ENCODE assay signal across 8 mouse cellular contexts in genomic region chr5:146584478-146585306, GRCm38 (mm10). TPM values are rescaled to one million over a fixed set of nuclear protein-coding genes. Genes with fewer than 3 reads are reported as not detected.
DNase-seq lines count a peak whose midpoint lies in the region; ATAC-seq and TF ChIP-seq lines count a peak whose summit lies in the region.

TSS of gene Gpr12 (minus strand) at chr5:146585239.

- H3K9me3 ChIP-seq in heart, postnatal 0 days (replicated peaks; ENCODE audit: control insufficient read depth, low read length) = no peaks in the 10 kb centered on the region
- H3K9me3 ChIP-seq in forebrain, postnatal 0 days (ENCODE audit: low read length) = no peaks in the 10 kb centered on the region
- H3K9me3 ChIP-seq in midbrain, embryonic 16.5 days (replicated peaks; ENCODE audit: control insufficient read depth, low read length, poor library complexity, severe bottlenecking) = no peaks in the 10 kb centered on the region

- intact Hi-C loops in heart, postnatal 36 days (cut with DNase I) = no loop called here

- DNase-seq in heart, postnatal 0 days (ENCODE audit: low spot score) = no peak
- DNase-seq in heart, postnatal 36 days = no peak
- DNase-seq in brain, embryonic 14.5 days (ENCODE audit: low read depth) = peak; percentile 79
- DNase-seq in forebrain, postnatal 0 days = peak; percentile 86
- peak; percentile 40 to 48 for DNase-seq in layer of hippocampus, postnatal 36 days
- no peak for DNase-seq in adrenal gland, postnatal 36 days

- no peak within 1 kb of the TSS for H3K9ac ChIP-seq in heart, postnatal 0 days (replicated peaks; ENCODE audit: low read depth, low read length)
- peak within 1 kb of the TSS; percentile 91 for H3K9ac ChIP-seq in forebrain, postnatal 0 days
- peak within 1 kb of the TSS; percentile 86 for H3K9ac ChIP-seq in midbrain, embryonic 16.5 days (ENCODE audit: low read depth, low read length)

- peak within 1 kb of the TSS; percentile 50 for H3K4me3 ChIP-seq in heart, postnatal 0 days (ENCODE audit: low read depth, low read length)
- peak within 1 kb of the TSS; percentile 78 for H3K4me3 ChIP-seq in forebrain, postnatal 0 days (ENCODE audit: low read depth, low read length)
- peak within 1 kb of the TSS; percentile 74 for H3K4me3 ChIP-seq in midbrain, embryonic 16.5 days (ENCODE audit: low read depth, low read length)

- H3K27me3 ChIP-seq in heart, postnatal 0 days (ENCODE audit: control insufficient read depth, insufficient read depth, low read length) = peaks cover 39% of the 10 kb centered on the region
- H3K27me3 ChIP-seq in forebrain, postnatal 0 days (ENCODE audit: insufficient read depth, low read length) = peaks cover 5% of the 10 kb centered on the region; the same call in 1 of the 2 replicates
- no peaks in the 10 kb centered on the region; the same call in 1 of the 2 replicates for H3K27me3 ChIP-seq in midbrain, embryonic 16.5 days (ENCODE audit: control insufficient read depth, insufficient read depth, low read depth, low read length)

- H3K4me1 ChIP-seq in heart, postnatal 0 days (ENCODE audit: control insufficient read depth, insufficient read depth) = no peaks in the 10 kb centered on the region
- peaks cover 13% of the 10 kb centered on the region for H3K4me1 ChIP-seq in forebrain, postnatal 0 days (ENCODE audit: insufficient read depth)
- H3K4me1 ChIP-seq in midbrain, embryonic 16.5 days (ENCODE audit: control insufficient read depth, insufficient read depth, low read length) = peaks cover 10% of the 10 kb centered on the region; the same call in 1 of the 2 replicates

- no peak for TF ChIP-seq POLR2A in brain, embryonic 14.5 days (IDR thresholded peaks at IDR 0.05; ENCODE audit: borderline replicate concordance, extremely low read depth, insufficient read depth, insufficient read length, poor library complexity, severe bottlenecking)

- no peak within 1 kb of the TSS for H3K27ac ChIP-seq in heart, postnatal 0 days (ENCODE audit: low read depth)
- peak within 1 kb of the TSS; percentile 84 for H3K27ac ChIP-seq in forebrain, postnatal 0 days (ENCODE audit: low read depth, low read length)
- H3K27ac ChIP-seq in midbrain, embryonic 16.5 days (ENCODE audit: low read length) = peak within 1 kb of the TSS; percentile 70

- ATAC-seq in heart, postnatal 0 days (ENCODE audit: insufficient read depth, low read depth) = no peak
- peak; percentile 73 for ATAC-seq in forebrain, postnatal 0 days
- peak; percentile 82 for ATAC-seq in midbrain, embryonic 16.5 days
- ATAC-seq in megakaryocyte-erythroid progenitor cell, adult 5-6 weeks (replicated peaks; ENCODE audit: low FRiP score, low TSS enrichment, poor library complexity, severe bottlenecking) = no peak

- TF ChIP-seq EP300 in heart, postnatal 0 days (IDR thresholded peaks at IDR 0.05; ENCODE audit: low read depth) = no peak

- no peaks in the 10 kb centered on the region for H3K36me3 ChIP-seq in heart, postnatal 0 days (replicated peaks; ENCODE audit: control insufficient read depth, insufficient read depth, low read length)
- H3K36me3 ChIP-seq in forebrain, postnatal 0 days (ENCODE audit: insufficient read depth) = no peaks in the 10 kb centered on the region
- H3K36me3 ChIP-seq in midbrain, embryonic 16.5 days (ENCODE audit: control insufficient read depth, insufficient read depth, low read length) = no peaks in the 10 kb centered on the region

- peak within 1 kb of the TSS; percentile 75 for H3K4me2 ChIP-seq in heart, postnatal 0 days (ENCODE audit: low read depth, low read length)
- peak within 1 kb of the TSS; percentile 76 for H3K4me2 ChIP-seq in forebrain, postnatal 0 days (ENCODE audit: low read depth)
- H3K4me2 ChIP-seq in midbrain, embryonic 16.5 days (ENCODE audit: low read length) = peak within 1 kb of the TSS; percentile 86

- WGBS in heart, postnatal 0 days = 2% methylated on average over 62 of the region's 64 CpGs
- 2% methylated on average over 62 of the region's 64 CpGs for WGBS in forebrain, postnatal 0 days
- under 1% methylated on average over 54 of the region's 64 CpGs for WGBS in midbrain, embryonic 16.5 days

- no peak for TF ChIP-seq CTCF in heart, postnatal 0 days (IDR thresholded peaks at IDR 0.05; ENCODE audit: low read depth)
- TF ChIP-seq CTCF in brain, embryonic 14.5 days (IDR thresholded peaks at IDR 0.05; ENCODE audit: borderline replicate concordance, extremely low read depth, insufficient read depth, insufficient read length) = no peak
- no peak for TF ChIP-seq CTCF in forebrain, postnatal 0 days (IDR thresholded peaks at IDR 0.05; ENCODE audit: low read depth)

RNA-seq across cellular contexts. Expression of gene Gpr12, which starts in this region (rescaled TPM):
- not detected in 2 replicates for total RNA-seq in heart, postnatal 0 days (2014; rRNA removed; ENCODE audit: low replicate concordance)
- not detected in 2 replicates for polyA plus RNA-seq in heart, postnatal 0 days (2015; fragmentation: Nextera tagmentation; extraction: Ambion mirVana)
- total RNA-seq in heart, postnatal 36 days (2021) = not detected
- 17.9 and 19.2 TPM in 2 replicates for polyA plus RNA-seq in brain, embryonic 14.5 days (2012; rRNA removed)
- total RNA-seq in forebrain, postnatal 0 days (2014; rRNA removed) = 38.7 and 50.9 TPM in 2 replicates
- polyA plus RNA-seq in forebrain, postnatal 0 days (2015; fragmentation: Nextera tagmentation; extraction: Ambion mirVana) = 39.5 and 42.8 TPM in 2 replicates
- total RNA-seq in layer of hippocampus, postnatal 36 days (2021) = 10 to 100 TPM; 37.6 to 38.1 TPM
- 32.0 and 36.8 TPM in 2 replicates for polyA plus RNA-seq in midbrain, embryonic 16.5 days (2015; fragmentation: Nextera tagmentation; extraction: Ambion mirVana)
- not detected in 2 replicates for total RNA-seq in megakaryocyte-erythroid progenitor cell, adult 5-6 weeks (2014; fragmentation: Nextera tagmentation)
- not detected in 2 replicates for total RNA-seq in megakaryocyte-erythroid progenitor cell, adult 5-6 weeks (2017)
- not detected for total RNA-seq in adrenal gland, postnatal 36 days (2021)

Comparison
In these comparisons a context has a peak if more than half of its experiments do, and no peak if none do; other contexts are left out.
1. RNA of gene Gpr12 (total RNA-seq): 38.7 to 50.9 TPM in forebrain, postnatal 0 days and 37.6 to 38.1 TPM in layer of hippocampus, postnatal 36 days; not detected in adrenal gland, postnatal 36 days, not detected in heart, postnatal 0 days, not detected in heart, postnatal 36 days and not detected in megakaryocyte-erythroid progenitor cell, adult 5-6 weeks; every median in the first group is over 10 times any median in the second.
2. RNA of gene Gpr12 (polyA plus RNA-seq): 39.5 to 42.8 TPM in forebrain, postnatal 0 days, 32.0 to 36.8 TPM in midbrain, embryonic 16.5 days and 17.9 to 19.2 TPM in brain, embryonic 14.5 days; not detected in heart, postnatal 0 days; every median in the first group is over 10 times any median in the second.
3. ATAC-seq: peak in forebrain, postnatal 0 days (single experiment) and midbrain, embryonic 16.5 days (single experiment); none in heart, postnatal 0 days (single experiment) and megakaryocyte-erythroid progenitor cell, adult 5-6 weeks (single experiment).
4. DNase-seq: peak in brain, embryonic 14.5 days (single experiment), forebrain, postnatal 0 days (single experiment) and layer of hippocampus, postnatal 36 days (2 of 2); none in heart, postnatal 0 days (single experiment), heart, postnatal 36 days (0 of 2) and adrenal gland, postnatal 36 days (0 of 2).
5. Peak in every context shown above with its lines, with median percentiles within 50 percentile points of each other: H3K4me2 ChIP-seq and H3K4me3 ChIP-seq.